Mouse (Mus musculus): ENCODE measurements around the gene Gm37419. TPM values are rescaled to one million over a fixed set of nuclear protein-coding genes. Genes with fewer than 3 reads are reported as not detected.
A peak's percentile ranks its signal among the peaks of the same experiment; 100 is the strongest.

The Gm37419 gene
- not detected in 2 replicates for polyA plus RNA-seq (2012; rRNA removed)

GRCm38 (mm10) chr16:23988466-23989208 lies at the start of gene Gm37419, which contains the start of gene Bcl6:
TSS of gene Gm37419 (plus strand) at chr16:23988482.
TSS of gene Bcl6 (minus strand) at chr16:23988852.
- no peak for TF ChIP-seq CTCF (IDR thresholded peaks at IDR 0.05; ENCODE audit: extremely low read depth, insufficient read length, insufficient replicate concordance, low read depth, low read length)
- peak; percentile 92 for TF ChIP-seq POLR2A (IDR thresholded peaks at IDR 0.05; ENCODE audit: low read depth, low read length)
- Histone ChIP-seq H3K27ac (ENCODE audit: insufficient read depth, low read depth, low read length) (peak within 1 kb of the TSS; percentile 98), H3K4me1 (ENCODE audit: control insufficient read depth, insufficient read depth, insufficient read length, low read length) (peaks cover 12% of the 10 kb centered on the region), H3K36me3 (ENCODE audit: control insufficient read depth, insufficient read depth, low read length) (no peaks in the 10 kb centered on the region), H3K27me3 (ENCODE audit: control insufficient read depth, insufficient read depth, low read length) (no peaks in the 10 kb centered on the region), H3K4me3 (ENCODE audit: low read depth, low read length) (peak within 1 kb of the TSS; percentile 70)
- WGBS: under 1% methylated on average over 68 of the region's 68 CpGs

DNA sequence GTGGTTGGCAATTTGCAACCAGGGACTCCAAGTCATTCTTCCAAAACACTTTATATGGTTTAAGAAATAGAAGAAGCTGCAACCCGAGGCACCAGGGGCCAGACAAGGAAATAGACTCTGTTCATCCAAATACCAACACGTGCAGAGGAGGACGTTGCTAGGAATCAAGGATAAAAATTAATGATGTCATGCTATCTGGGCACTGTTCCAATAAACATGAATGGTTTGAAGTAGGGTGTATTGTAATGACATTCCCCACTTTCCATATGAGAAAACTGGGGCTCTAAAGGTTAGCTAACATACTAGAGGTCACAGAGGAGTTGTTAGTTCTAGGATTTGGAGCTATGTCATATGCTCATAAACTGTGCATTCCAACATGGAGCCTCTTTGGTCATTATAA lies 43.5 kb upstream of the Gm37419 start:
- H3K27me3 ChIP-seq (ENCODE audit: control insufficient read depth, insufficient read depth, low read length): no peaks in the 10 kb centered on the region
- TF ChIP-seq CTCF (IDR thresholded peaks at IDR 0.05; ENCODE audit: extremely low read depth, insufficient read length, insufficient replicate concordance, low read depth, low read length): no peak
- TF ChIP-seq POLR2A (IDR thresholded peaks at IDR 0.05; ENCODE audit: low read depth, low read length): no peak
- no peaks in the 10 kb centered on the region for H3K4me1 ChIP-seq (ENCODE audit: control insufficient read depth, insufficient read depth, insufficient read length, low read length)
- 8% methylated on average over 3 of the region's 3 CpGs for WGBS
- H3K27ac ChIP-seq (ENCODE audit: insufficient read depth, low read depth, low read length): no peak overlapping the region
- H3K36me3 ChIP-seq (ENCODE audit: control insufficient read depth, insufficient read depth, low read length): no peaks in the 10 kb centered on the region
- no peak overlapping the region for H3K4me3 ChIP-seq (ENCODE audit: low read depth, low read length)

- no peak for TF ChIP-seq POLR2A (IDR thresholded peaks at IDR 0.05; ENCODE audit: low read depth, low read length)
- Histone ChIP-seq H3K36me3 (ENCODE audit: control insufficient read depth, insufficient read depth, low read length) (no peaks in the 10 kb centered on the region), H3K4me1 (ENCODE audit: control insufficient read depth, insufficient read depth, insufficient read length, low read length) (no peaks in the 10 kb centered on the region), H3K27me3 (ENCODE audit: control insufficient read depth, insufficient read depth, low read length) (no peaks in the 10 kb centered on the region), H3K4me3 (ENCODE audit: low read depth, low read length) (no peak overlapping the region), H3K27ac (ENCODE audit: insufficient read depth, low read depth, low read length) (no peak overlapping the region)
- WGBS: 87% methylated on average over 6 of the region's 6 CpGs
These were observed 40.6 kb upstream of the Gm37419 start for GRCm38 (mm10) chr16:23947654-23948053.

- Histone ChIP-seq H3K27me3 (ENCODE audit: control insufficient read depth, insufficient read depth, low read length) (no peaks in the 10 kb centered on the region), H3K27ac (ENCODE audit: insufficient read depth, low read depth, low read length) (no peak overlapping the region), H3K4me3 (ENCODE audit: low read depth, low read length) (no peak overlapping the region), H3K4me1 (ENCODE audit: control insufficient read depth, insufficient read depth, insufficient read length, low read length) (no peaks in the 10 kb centered on the region), H3K36me3 (ENCODE audit: control insufficient read depth, insufficient read depth, low read length) (no peaks in the 10 kb centered on the region)
- WGBS: 63% methylated on average over 4 of the region's 4 CpGs
- TF ChIP-seq POLR2A (IDR thresholded peaks at IDR 0.05; ENCODE audit: low read depth, low read length) (no peak), CTCF (IDR thresholded peaks at IDR 0.05; ENCODE audit: extremely low read depth, insufficient read length, insufficient replicate concordance, low read depth, low read length) (no peak)
These were observed 36.1 kb upstream of the Gm37419 start for GRCm38 (mm10) chr16:23952101-23952727.

DNA sequence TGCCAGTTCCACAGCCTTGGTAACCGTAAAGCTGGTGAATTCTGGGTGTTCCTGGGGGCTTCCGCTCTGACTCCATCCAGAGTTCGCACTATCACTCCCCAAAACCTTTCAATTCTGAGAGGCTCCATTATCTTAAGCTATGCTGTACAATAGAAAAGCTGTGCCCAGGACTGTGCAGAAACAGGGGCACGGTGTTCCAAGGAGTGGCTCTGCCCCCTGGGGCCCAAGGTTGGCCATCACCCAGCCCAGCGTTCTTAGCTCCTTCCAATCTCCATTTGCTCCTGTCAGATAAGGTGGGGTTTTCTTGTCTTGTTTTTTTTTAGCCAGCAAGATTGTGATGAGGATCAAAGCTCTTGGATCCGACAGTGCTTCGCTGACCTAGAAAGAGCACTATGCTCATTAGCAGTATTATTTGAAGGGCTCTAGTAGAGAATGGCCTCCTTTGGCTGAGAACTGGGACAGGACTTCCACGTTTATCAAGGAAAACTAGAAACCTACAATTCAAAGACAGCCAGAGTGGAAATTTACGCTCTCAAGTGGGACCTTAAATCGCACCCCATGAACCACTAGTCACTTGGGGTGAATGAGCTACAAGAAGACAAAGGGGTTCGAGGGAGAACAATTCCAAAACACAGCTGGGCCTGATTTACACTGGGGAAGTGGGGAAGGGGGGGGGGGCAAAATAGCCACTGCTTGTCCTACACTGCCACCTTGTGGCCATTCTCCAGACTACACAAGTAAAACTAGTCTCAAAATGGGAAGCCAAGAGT lies 34.9 kb upstream of the Gm37419 start:
- Histone ChIP-seq H3K4me1 (ENCODE audit: control insufficient read depth, insufficient read depth, insufficient read length, low read length) (no peaks in the 10 kb centered on the region), H3K36me3 (ENCODE audit: control insufficient read depth, insufficient read depth, low read length) (no peaks in the 10 kb centered on the region), H3K4me3 (ENCODE audit: low read depth, low read length) (no peak overlapping the region), H3K27ac (ENCODE audit: insufficient read depth, low read depth, low read length) (no peak overlapping the region), H3K27me3 (ENCODE audit: control insufficient read depth, insufficient read depth, low read length) (no peaks in the 10 kb centered on the region)
- TF ChIP-seq CTCF (IDR thresholded peaks at IDR 0.05; ENCODE audit: extremely low read depth, insufficient read length, insufficient replicate concordance, low read depth, low read length) (peak; percentile 61; the same call in 1 of the 2 replicates), POLR2A (IDR thresholded peaks at IDR 0.05; ENCODE audit: low read depth, low read length) (no peak)
- WGBS: 47% methylated on average over 11 of the region's 11 CpGs

DNA sequence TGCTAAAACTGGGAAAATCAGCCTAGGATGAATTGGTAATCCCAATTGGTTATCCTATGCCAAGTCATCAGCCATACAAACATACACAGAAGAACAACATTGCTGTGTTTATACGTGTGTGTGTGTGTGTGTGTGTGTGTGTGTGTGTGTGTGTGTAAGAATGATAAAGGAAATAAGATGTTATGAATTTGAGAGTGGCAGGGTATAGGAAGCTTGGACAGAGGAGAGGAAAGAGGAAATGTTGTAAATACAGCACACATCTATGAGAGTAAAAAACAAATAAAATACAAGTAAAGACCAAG lies 34.4 kb upstream of the Gm37419 start:
- H3K36me3 ChIP-seq (ENCODE audit: control insufficient read depth, insufficient read depth, low read length): no peaks in the 10 kb centered on the region
- TF ChIP-seq CTCF (IDR thresholded peaks at IDR 0.05; ENCODE audit: extremely low read depth, insufficient read length, insufficient replicate concordance, low read depth, low read length) (no peak), POLR2A (IDR thresholded peaks at IDR 0.05; ENCODE audit: low read depth, low read length) (no peak)
- 9% methylated on average over 1 of the region's 1 CpGs for WGBS
- no peak overlapping the region for H3K4me3 ChIP-seq (ENCODE audit: low read depth, low read length)
- no peak overlapping the region for H3K27ac ChIP-seq (ENCODE audit: insufficient read depth, low read depth, low read length)
- no peaks in the 10 kb centered on the region for H3K4me1 ChIP-seq (ENCODE audit: control insufficient read depth, insufficient read depth, insufficient read length, low read length)
- no peaks in the 10 kb centered on the region for H3K27me3 ChIP-seq (ENCODE audit: control insufficient read depth, insufficient read depth, low read length)

- Histone ChIP-seq H3K36me3 (ENCODE audit: control insufficient read depth, insufficient read depth, low read length) (no peaks in the 10 kb centered on the region), H3K4me1 (ENCODE audit: control insufficient read depth, insufficient read depth, insufficient read length, low read length) (no peaks in the 10 kb centered on the region), H3K27me3 (ENCODE audit: control insufficient read depth, insufficient read depth, low read length) (no peaks in the 10 kb centered on the region), H3K4me3 (ENCODE audit: low read depth, low read length) (no peak overlapping the region), H3K27ac (ENCODE audit: insufficient read depth, low read depth, low read length) (no peak overlapping the region)
- no peak for TF ChIP-seq CTCF (IDR thresholded peaks at IDR 0.05; ENCODE audit: extremely low read depth, insufficient read length, insufficient replicate concordance, low read depth, low read length)
- no peak for TF ChIP-seq POLR2A (IDR thresholded peaks at IDR 0.05; ENCODE audit: low read depth, low read length)
These were observed 29.3 kb upstream of the Gm37419 start for GRCm38 (mm10) chr16:23958938-23959337.

Data from small intestine, adult 2 months (tissue).